Mouse (Mus musculus) megakaryocyte, adult 5-6 weeks (primary cell): Measurements from ENCODE around the gene Gtf2ird1. TPM values are rescaled to one million over a fixed set of nuclear protein-coding genes. Genes with fewer than 3 reads are reported as not detected.
"Not testable (repeated sequence)": the region's sequence is repeated elsewhere in the genome, so short reads cannot be mapped to it uniquely, and the experiment has no call there.

Experiments used
- ATAC-seq: 2 replicates; pipeline ENCODE4 v1.8.0; 2016; ENCODE audit warnings: mild to moderate bottlenecking, inconsistent platforms; ENCODE audit not compliant: poor library complexity, severe bottlenecking
- total RNA-seq, 2 experiments: library from RNA; stranded (forward) in 1 of 2; stranded (reverse) in 1 of 2; fragments of 153-499, 151-499 nt in 1 of 2; fragments of 221-1000, 200-1000 nt in 1 of 2; gene quantifications; 2 replicates each; pipeline versions ENCODE4 v1.2.3 to v1.2.4; 2015 to 2017

Gtf2ird1 gene
- total RNA-seq (2015) (4.9 and 5.7 TPM in 2 replicates), total RNA-seq (2017) (4.4 and 8.7 TPM in 2 replicates)

DNA sequence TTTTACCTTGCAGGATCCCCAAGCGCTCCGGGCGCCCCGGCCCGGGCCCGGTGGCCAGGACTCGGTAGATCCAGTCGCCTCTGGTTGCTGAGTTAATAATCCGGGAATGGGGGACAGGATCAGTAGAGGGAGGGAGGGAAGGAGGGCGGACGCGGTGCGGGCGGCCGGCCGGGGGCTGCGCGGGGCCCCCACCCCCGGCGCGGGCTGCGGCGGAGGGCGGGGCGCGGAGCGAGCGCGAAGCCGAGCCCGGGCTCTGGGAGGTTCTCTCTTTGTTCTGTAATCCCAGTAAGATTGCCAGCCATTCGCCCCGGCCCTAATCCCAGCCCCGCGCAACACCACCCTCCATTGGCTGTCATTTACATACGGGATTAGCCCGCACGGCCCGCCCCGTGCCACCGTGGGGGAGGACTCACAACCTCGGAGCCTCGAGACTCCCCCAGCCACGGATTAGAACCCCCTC lies at the start of gene Gtf2ird1:
Gtf2ird1 (minus strand) TSS at position 214 of the 460 bp plus-strand sequence.
- peak; percentile 60 for ATAC-seq

DNA sequence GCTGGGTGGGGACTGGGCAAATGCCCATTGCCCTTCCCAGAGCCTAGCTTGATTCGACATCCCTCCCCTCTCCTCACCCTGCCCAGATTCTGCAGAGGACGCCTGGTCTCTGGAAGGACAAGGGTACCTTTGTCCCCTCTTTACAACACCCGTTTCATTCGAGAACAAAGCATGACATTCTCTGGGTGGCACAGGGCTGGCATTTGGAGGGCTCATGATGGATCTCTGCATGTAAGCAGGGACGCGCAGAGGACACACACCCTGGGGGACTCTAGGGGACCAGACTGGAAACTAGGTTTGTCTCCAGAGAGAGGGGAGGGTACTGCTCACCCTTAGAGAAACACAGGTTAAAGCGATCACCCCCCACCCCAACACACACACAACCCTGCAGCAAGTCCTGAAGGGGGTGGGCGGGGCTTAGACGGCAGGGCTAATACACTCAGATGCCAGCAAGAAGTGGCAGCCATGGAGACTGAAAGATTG lies 49.3 kb upstream of the Gtf2ird1 start:
- no peak for ATAC-seq

DNA sequence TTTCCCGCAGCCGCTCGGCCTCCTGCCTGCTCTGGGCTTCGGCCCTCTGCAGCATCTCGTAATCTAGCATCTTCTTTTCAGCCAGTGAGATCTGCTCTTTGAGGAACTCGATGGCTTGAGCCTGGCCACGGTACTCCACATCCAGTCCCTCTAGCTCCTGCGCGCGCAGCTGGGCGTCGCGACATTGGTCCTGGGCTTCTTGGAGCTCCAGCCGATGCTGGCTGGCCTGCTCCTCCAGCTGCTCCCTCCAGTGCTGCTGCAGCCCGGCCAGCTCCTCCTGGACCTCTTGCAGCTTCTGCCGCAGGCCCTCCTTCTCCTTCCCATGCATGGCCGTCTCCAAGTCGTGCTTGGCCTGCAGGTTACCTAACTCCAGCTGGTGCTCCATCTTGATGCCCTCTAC lies 46.1 kb upstream of the Gtf2ird1 start:
- no peak for ATAC-seq

DNA sequence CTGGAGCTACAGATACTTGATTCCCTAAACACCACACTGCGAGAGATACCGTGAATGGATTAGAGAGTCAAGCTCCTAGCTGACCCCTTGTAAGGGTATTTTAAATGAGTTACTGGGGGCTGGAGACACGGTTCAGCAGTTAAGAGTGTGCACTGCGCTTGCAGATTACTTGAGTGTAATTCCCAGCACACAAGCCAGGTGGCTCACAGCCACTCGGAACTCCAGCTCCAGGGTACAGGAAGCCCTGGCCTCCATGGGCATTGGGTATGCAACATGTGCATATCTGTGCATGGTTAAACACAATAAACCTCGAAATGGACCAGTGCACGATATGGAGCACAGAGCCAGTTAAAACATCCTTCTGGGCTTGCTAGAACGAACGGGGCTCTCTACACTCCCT lies 44.9 kb upstream of the Gtf2ird1 start:
- ATAC-seq, result no peak

DNA sequence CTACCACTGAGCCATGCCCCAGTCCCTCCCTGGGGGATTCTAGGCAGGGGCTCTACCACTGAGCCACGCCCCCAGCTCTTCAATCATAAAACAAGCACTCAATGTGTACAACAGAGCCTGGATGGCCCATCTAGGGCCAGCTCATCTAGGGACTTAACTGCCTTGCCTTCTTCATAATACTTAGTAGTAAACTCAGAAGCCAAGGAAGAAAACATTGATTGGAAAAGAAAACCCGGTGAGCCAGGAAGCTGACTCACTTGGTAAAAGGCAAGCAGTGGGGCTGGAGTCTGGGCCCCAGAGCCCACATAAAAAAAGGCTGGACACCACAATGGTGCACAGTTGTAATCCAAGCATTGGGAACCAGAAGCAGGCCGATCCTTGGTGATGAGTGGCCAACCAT lies 44.2 kb upstream of the Gtf2ird1 start:
- ATAC-seq, result no peak

DNA sequence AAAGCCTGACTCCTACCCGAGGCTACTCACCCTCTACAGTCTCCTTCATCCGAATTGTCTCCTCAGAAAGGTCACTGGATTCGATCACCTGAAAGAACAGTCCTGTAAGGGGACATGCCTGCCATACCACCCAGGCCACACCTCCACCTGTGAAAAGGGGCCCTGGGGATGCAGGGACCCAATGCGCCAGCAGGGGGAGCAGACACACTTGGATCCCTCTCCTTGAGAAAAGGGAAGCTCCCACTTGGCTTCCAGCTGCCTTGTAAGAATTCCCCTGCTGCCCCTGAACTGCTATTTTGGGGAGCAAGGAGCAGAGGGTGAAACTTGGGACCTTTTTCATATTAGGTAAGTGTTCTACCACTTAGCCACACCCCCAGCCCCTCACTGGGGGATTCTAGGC lies 43.5 kb upstream of the Gtf2ird1 start:
- peak; percentile 93 for ATAC-seq

DNA sequence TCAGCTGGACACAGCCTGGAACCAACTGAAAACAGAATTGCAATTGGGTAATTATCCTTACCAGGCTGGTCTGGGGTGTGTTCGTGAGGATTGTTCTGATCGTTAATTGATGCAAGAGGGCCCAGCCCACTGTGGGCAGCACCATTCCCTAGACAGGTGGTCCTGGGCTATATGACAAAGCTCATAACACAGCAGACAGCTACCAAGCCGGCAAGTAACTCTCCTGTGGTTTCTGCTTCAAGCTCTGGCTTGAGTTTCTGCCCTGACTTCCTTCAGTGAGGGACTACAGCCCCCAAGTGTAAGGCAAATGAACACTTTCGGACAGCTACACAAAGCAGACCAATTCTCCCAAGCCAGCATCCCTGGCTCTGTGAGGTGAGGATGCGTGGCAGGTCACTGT lies 40.5 kb upstream of the Gtf2ird1 start:
- ATAC-seq, result no peak

DNA sequence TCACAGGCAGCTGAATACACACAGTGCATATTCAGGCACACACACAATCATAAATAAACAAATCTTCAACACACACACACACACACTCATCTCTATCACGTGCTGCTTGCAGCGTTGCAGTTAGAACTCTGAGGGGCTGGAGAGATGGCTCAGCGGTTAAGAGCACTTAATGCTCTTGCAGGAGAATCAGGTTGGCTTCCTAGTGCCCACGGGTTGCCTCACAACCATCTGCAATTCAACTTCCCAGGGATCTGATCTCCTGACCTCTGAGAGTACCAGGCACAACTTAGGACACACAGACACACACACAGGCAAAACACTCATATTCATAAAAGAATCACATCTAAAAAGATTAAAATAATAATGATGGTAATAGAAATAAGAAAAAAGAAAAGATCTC lies 39.3 kb upstream of the Gtf2ird1 start:
- ATAC-seq, result no peak

DNA sequence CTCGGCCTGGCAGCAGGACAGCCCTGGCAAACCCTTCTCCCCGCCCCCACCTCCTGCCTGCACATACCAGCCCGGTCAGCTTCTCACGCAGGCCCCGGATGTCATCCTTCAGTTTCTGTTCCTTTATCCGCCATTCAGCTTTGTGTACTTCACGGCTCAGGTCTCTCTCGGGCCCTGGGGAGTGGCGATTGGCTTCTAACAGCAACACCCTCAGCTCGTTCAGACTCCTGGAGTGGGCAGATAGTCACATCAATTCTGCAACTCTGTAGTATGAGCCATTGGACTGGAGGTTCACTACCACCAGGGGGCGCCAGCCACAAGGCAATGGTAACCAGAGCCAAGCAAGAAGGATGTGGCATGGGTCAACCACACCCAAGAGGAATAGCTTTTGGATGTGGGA lies 37.6 kb upstream of the Gtf2ird1 start:
- peak; percentile 64 for ATAC-seq

DNA sequence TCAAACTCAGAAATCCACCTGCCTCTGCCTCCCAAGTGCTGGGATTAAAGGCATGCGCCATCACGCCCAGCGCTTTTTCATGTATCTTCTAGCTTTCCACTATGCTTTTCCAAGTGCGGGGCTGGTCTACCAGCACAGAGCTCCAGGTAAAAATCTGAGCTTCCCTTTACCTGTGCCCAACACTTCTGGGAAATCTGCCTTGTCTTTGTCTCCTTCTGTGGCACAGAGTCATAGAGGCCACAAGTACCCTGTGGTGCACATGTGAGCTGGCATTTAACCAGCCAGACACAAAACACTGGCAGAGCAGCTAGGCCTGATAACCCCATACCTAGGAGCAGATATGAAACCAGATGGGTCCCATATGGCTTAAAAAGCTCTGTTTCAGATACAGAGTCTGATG lies 36.4 kb upstream of the Gtf2ird1 start:
- no peak for ATAC-seq

DNA sequence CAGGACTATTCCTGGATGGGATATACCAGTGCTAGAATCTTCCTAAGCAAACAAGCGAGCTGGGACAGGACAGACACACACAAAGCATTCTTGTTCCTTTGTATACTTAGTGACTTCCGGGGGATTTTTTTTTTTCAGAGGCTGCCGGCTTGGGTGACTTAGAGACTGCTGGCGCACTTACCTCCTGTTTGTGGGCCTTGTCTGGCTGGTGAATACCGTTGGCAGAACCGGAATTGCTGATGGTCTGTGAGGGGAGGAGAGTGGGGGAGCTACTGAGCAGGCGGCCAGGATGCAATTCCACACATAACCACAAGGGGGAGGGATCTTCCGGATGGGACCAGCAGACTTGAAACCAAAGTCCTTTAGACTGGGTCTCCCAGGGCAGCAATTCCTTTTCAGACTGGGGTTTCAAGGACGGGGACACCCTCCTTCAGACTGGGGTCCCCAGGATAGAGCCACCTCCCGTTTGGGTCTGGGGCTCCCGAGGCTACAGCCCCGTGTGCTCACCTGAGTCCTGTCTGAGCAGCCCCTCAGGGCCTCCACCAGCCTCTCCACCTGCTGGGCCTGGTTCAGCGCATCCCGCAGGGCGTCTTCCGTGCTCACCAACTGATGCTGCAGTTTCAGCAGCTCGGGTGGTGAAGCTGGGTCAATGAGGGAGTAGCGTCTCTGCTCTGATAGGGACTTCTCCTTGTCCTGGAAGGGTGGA lies 35.3 kb upstream of the Gtf2ird1 start:
- peak; percentile 77 for ATAC-seq

DNA sequence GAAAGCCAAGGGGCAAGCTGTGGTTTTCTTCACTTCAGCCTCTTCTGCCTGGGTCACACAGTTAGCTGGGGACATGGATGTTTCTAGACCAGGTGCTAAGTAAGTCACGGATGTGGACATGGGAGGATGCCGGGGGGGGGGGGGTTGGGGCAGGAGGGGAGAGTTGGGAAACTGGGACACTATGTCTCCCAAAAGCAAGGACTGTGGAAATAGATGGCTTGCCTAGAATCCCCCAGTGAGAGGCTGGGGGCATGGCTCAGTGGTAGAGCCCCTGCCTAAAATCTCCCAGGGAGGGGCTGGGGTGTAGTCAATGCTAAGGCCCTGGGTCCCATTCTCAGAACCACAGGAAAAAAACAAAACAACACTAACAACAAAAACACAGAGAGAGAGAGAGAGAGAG lies 34.7 kb upstream of the Gtf2ird1 start:
- no peak for ATAC-seq

DNA sequence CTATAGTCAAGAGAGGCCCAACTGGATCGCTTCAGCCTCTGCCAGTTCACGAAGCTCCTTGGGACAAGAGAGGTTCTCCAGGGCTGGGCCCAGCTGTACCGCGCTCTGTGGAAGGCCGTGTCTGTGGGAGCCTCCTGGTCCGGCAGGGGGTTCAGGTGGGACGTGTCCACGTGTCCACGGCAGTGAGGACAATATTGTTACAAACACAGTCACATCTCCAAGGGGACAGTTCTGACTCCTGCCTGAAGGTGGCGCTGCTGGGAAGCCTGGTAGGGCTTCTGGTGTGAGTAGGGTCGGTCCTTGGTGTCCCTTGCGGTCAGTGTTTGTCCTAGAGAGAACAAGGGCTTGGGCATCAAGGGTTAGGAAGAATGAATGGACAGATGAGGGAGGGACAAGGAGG lies 33.9 kb upstream of the Gtf2ird1 start:
- ATAC-seq, result no peak

DNA sequence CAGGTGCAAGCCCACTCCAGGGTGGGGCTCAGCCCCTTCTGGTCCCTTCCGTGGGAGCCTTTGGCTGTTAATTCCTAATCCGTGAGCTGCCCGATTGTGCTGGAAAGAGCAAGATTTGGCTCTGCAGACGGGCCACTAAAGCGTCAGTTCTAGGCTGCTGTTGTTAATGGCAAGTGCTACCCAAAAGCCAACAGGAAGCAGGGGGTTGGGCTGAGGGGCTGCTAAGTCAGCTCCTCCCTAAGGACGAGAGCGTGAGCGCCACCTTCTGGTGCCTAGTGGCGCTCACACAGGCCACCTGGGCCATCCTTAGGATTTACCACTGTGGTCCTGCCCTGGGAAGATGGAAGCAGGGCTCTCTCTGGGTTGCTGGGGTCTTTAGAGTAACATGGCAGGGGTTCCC lies 33.1 kb upstream of the Gtf2ird1 start:
- peak; percentile 44; the same call in 1 of the 2 replicates for ATAC-seq

DNA sequence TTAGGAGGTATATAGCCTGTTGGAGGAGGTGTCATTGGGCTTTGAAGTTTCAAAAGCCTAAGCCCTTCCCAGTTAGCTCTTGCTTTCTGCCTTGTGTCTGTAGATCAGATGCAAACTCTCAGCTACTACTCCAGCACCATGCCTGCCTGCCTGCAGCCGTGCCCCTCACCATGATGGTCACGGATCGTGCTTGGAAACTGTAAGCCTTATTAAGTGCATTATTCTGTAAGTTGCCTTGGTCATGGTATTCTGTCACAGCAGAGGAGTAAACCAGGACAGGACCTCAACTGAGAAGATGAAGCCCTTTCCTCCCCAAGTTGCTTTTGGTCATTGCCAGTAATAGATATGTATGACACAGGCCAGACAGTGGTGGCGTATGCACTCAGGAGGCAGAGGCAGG lies 32.1 kb upstream of the Gtf2ird1 start:
- no peak for ATAC-seq

DNA sequence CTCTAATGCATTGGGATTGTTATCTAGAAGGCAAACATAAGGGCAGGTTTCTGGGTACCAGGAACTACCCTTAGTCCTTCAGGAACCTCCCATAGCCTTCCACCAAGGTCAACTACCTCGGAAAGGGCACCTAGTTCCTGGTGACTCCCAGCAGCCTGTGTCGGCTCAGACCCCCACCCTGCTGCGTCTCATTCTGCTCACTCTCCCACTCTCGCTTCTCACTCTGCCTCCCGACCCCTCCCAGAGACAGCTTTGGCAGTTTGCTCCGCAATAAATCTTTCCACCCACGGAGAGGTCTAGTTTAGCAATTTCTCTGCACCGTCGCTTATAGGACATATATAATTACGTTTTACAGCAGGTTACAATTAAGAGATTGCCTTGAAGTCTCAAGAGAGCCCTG lies 31.5 kb upstream of the Gtf2ird1 start:
- no peak for ATAC-seq

DNA sequence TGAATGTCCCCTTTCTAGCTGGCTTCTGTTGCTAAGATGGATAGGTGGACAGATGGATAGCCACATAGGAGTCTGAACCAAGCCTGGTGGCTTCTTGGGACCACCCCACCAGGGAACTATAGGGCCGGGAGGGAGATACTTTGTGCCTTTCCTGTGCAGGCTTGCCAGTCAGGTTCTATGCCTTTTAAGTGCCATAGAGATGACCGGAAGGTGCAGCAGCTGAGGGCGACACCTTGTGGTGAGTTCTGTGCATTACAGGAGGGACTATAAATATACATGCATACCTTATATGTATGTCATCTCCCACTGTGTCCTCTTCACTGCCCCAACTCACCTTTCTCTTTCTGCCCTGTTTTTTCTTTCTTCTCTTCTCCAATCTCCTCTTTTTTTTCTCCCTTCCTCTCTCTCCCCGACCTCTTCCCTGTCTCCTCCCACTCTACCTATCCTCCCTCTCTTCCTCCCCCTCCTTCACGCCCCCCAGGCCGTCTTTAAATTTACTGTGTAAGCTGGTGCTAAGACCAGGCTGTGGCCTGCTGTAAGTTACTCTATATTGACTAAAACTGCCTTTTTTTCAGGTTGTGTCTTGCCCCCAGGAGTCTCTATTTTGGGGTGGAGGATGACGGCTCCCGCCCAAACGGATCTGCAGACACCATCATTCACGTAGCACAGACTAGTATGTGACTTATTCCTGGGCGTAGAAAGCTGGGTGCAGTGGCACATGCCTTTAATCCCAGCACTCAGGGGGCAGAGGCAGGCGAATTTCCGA lies 29.6 kb upstream of the Gtf2ird1 start:
- ATAC-seq, result peak; percentile 87

DNA sequence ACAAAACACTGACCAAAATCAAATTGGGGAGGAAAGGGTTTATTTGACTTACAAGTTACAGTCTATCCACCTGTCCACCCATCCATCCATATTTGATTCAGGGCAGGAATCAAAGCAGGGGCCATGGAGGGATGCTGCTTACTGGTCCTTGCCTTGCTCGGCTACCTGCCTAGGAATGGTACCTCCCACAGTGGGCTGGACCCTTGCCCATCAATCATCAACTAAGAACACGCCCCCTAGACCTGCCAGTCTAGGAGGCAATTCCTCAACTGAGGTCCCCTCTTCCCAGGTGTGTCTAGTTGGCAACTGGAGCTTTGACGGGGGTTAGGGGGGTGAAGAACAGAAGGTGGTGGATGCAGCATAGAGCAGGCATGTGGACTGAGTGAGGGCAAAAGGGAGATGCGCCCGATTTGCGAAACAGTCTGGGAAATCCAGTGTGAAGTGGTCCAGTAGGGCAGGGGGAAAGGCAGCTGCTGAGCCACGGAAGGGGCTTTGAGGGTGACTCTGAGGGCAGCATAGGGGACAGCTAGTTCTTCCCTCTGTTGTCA lies 28.7 kb upstream of the Gtf2ird1 start:
- no peak for ATAC-seq

DNA sequence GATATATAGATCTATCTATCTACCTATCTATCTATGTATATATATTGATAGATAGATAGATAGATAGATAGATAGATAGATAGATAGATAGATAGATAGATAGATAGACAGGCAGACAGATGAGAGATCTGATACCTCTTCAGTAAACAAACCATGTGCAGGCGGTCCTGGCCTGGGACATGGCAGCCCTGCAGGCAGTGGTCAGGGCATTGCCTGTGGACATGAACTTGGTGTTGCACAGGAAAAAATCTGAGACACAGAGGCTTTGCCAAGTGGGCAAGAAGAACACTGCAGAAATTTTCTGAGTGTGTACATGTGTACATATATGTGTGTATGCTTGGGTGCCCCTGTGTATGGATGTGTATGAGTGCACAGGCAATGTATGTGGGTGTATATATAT lies 26.8 kb upstream of the Gtf2ird1 start:
- no peak for ATAC-seq

DNA sequence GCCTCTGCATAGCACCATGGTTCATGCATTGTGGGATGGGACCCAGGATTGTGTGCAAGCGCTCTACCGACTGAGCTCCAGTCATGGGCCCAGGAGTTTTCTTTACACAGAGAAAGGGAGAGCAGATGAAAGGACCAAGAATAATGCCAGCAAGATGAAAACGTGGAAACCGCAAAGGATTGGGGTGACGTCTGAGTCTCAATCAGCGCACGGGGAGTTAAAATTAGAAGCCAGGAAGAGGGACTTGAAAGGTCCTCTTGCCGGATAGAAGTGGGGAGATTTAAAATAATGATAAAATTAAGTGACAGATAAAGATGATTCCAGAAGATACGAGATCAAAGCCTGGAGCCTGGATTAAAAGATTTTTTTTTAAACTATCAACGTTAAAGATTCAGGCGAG lies 25.8 kb upstream of the Gtf2ird1 start:
- no peak for ATAC-seq

DNA sequence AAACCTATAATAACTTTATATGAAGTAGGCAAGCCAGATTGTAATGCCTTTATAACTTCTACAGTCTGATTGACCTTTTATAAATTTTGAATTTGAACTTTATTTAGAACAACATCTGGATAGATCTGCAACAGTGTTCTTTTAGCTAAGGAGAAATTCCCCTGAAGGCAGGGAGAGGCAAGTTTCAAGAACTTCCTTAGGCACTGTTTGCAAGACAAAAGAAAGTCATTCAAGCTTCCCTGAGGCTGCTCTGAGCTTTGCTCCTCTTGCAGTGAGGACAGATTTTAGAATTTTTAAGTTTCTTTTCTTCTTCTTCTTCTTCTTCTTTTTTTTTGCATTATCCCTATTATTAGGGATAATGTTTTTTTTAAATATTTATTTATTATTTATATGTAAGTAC lies 22.4 kb upstream of the Gtf2ird1 start:
- ATAC-seq, result not testable (repeated sequence)

DNA sequence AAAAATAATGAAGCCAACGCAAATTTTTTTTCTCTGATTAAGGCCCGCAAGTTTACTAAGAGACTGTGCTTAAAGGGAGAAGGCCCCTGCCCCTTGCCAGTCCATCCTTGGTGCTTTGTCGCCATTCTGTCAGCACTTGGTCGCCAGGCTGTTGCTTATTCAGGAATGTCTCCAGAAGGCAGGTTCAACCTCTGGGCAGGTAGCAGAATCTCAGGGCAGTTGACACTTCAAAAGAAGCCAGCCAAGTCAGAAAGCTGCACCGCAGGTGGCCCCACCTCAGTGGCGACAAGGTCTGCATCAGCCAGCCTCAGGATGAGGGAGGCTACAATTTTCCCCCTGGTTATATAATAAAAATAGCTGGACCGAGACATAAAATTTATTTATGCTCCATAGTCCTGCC lies 19.2 kb upstream of the Gtf2ird1 start:
- not testable (repeated sequence) for ATAC-seq
